Mouse (Mus musculus) WW6 (cell line): Measurements from ENCODE around the gene Gm47791.

Experiments
- DNase-seq: peaks from one replicate; pipeline ENCODE4 v3.0.0-alpha.2; 2013; ENCODE audit warnings: low read depth, low spot score

Gm47791 gene

DNA sequence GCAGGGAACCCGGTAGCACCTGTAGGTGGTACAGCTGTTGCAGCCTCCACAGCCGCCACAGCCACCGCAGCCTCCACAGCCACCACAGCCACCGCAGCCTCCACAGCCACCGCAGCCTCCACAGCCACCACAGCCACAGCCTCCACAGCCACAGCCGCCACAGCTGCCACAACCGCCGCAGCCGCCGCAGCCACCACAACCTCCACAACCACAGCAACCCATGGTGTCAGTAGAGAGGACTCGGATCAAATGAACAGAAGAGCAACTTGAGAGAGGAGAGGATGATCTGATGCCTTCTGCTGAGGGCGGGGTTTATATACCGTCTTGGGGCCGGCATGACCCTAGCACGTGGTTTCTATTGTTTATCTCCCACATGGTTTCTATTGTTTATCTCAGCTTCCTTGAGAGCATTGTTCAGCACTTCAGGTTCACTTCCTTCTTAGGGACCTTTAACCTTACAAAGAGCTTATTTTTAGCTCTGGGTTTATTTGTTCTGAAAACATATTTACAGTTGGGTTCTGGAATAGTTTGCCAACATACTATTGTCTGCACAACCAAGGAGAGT is at the start of gene Gm47791:
Gm47791 (minus strand) TSS at position 222 of the 565 bp plus-strand sequence.
- no peak for DNase-seq

GRCm38 (mm10) chr1:82820626-82821186 is 49.7 kb upstream of the Gm47791 start:
- DNase-seq = peak; percentile 28

DNA sequence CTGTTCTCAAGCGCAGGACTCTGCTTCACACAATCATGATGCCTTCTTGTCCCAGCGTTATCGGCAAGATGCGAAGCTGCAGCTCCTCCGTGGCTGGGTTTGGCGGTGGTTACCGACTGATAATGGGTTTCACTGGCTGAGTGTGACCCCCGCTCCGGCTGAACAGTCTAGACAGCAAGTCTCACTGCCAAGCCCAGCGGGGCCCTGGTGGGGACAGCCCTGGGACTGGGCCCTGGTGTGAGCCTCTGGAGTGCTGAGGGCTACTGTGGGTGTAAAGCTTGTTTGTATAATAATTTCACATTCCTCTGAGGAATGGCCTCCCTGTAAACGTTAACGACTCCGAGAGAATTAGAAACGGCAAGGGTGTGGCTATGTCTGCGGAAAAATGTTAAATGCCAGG is 49.1 kb upstream of the Gm47791 start:
- DNase-seq = no peak

- DNase-seq = no peak
These were observed 48.3 kb upstream of the Gm47791 start for GRCm38 (mm10) chr1:82819366-82819765.

GRCm38 (mm10) chr1:82815941-82816716 is 45.1 kb upstream of the Gm47791 start:
- no peak for DNase-seq

- DNase-seq = no peak
These were observed 40.7 kb upstream of the Gm47791 start for GRCm38 (mm10) chr1:82811766-82812165.

DNA sequence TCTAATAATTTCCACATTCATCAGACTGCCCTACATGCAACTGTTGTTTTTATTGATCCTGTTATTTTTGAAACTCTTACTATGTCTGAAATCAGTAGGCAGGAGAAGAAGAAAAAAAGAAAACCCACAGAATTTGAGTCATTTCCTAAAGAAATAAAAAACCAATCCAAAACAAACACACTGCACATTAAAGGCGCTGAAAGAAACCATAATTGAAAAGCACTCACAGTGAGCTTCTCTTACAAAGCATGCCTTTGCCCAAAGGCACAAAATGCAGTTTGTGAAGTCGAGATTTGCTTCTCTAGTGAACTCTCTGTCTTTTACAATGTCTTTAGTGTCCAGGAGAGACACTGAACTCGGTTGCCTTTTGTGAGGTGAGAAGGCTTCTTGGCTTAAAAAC is 37.5 kb upstream of the Gm47791 start:
- no peak for DNase-seq

DNA sequence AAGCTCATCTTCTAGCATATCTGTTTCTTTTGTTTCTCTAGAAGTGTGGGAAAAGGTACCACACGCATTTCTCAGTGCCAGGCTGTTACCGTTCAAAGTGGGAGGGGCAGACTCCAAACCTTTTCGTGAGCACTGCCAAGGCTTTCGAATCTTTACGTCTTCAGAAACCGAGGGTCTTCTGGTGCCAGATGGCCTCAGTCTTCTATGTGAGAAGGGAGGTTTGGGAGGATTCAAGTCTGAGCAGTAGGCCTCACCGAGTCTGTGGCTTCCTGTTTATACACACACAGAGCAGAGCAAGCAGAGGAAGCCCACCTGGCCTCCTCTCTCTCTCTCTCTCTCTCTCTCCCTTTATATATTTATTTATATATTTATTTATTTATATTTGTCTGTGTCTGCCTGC is 36.2 kb upstream of the Gm47791 start:
- DNase-seq = no peak

DNA sequence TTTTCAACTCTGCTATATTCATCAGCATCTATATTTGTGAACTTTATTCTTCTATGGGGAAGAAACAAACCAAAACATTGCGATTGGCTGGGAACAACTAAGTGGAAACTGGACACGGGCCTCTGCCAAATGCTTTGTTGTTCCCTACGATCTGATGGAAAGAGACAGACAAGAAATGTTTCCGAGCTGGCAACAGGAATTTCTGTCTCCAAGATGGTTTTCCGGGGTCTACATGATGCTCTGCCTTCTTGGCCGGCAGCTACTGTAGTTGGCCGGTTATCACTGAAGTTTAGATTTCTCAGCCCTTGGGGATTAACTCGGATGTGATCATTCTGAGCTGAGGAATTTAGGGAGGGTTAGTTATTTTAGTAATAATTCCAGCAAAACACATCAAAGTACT is 35.3 kb upstream of the Gm47791 start:
- no peak for DNase-seq

DNA sequence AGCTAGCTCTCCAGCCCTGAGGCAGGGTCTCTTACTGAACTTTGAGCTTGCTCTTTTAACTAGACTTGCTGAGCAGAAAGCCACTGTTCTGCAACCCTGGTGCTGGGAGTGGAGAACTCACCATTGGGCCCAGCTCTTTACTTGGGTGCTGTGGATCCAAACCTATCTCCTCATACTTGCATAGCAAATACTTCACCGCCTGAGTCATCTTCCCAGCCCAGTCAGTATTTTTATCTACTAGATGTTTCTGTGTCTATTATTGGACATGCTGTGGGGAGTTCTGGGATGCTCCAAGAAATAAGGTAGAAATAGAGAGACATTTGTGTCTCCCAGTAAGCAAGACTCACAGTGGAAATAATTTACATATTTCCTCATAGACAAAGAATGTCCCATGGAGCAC is 33.0 kb upstream of the Gm47791 start:
- DNase-seq = no peak

GRCm38 (mm10) chr1:82803608-82804007 is 32.6 kb upstream of the Gm47791 start:
- peak; percentile 38 for DNase-seq

DNA sequence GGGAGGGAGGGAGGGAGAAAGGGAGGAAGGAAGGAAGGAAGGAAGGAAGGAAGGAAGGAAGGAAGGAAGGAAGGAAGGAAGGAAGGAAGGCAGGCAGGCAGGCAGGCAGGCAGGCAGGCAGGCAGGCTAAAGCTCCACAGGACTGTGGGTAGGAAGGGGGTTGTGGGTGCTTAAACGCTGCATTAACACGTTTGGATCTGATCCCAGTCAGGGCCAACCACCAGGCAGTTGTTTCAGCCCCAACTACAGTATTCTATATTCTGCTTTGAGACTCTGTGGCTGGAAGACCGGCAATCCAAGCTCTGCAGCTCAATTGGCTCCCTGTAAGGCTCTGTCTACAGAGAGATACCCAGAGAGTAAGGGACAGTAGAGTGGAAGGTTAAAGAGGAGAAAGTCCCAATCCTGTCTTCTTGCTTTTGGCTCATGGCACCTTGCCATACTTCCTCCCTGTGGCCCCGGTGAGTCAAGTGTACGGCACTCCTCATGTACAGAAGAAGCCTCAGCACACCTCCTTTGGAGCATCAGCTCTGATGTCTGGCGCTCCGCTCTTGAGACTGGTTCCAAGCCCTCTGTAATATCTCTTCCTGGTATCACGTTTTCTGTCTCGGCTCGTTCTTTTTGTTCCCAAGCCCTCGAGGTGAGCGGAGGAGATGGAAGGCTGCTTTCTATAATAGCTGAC is 30.2 kb upstream of the Gm47791 start:
- DNase-seq = no peak

GRCm38 (mm10) chr1:82798922-82799321 is 27.9 kb upstream of the Gm47791 start:
- no peak for DNase-seq

DNA sequence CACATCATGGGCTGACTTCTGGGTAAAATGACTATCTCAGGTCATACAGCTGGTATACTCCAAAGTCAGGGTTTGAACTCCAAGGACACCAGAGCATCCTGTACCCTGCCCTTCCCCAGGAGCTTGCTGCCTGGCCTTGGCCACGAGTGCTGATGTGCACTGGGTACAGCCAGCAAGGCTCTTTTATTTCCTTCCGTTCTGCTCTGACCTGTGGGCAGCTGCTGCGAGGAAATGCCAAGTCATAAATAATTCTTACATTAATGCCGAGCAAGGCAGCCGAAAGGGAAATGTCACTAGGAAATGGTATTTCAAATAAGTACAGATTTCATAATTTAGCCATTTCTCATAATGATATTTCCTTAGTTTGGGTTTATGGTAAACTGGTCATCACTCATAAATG is 27.3 kb upstream of the Gm47791 start:
- DNase-seq = no peak

DNA sequence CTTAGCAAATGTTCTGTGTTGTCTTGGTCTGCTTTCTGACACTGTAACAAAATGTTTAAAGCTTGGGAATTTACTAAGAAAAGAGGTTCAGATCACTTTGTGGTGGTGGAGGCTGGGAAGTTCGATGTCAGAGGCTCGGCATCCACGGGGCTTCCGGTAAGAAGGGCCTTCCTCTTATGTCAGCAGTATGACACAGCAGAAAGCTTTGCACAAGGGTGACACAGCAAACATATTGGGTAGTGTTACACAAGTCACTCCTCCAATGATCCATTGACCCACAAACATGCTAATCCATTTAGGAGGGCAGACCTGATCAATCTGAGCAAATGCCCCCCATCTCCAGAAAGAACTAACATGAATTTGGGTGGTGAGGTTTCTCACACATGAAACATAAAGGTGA is 26.0 kb upstream of the Gm47791 start:
- DNase-seq = no peak

- no peak for DNase-seq
These were observed 24.8 kb upstream of the Gm47791 start for GRCm38 (mm10) chr1:82795702-82796443.

DNA sequence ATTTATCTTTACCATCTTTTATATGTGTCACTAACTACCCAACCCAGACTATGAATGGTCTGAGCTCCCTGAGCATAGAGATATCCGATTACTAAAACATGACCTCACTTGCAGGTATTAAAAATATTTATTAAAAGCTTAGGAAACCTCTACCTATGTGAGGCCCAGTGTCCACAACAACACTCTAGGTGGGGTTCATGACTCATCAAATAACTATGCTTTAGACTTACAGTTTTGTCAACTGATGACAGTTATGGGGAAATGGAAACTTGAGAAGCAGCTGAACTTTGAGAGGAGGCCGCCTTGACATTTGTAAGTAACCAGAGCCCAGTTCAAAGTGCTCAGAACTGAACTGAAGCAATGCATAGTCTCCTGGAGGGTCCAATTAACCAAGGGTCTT is 24.2 kb upstream of the Gm47791 start:
- no peak for DNase-seq

DNA sequence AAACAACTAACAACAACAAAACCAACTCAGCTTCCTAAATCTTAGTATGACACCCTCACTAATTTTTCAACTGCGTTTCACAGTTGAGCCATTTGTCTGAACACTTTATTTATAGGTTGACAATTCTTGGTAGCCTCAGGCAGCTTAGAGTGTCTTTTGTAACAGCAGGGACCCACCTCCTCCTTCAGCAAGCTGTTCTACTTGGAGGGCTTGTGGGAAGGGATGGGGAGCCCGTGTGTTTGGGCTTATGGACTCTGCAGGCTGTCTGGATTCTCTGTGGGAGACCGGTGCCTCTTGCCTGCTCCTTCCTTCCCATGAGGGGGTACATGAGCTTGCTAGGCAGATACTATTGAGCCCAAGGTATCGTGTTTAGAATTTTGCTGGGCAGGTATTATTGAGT is 22.9 kb upstream of the Gm47791 start:
- DNase-seq = no peak

DNA sequence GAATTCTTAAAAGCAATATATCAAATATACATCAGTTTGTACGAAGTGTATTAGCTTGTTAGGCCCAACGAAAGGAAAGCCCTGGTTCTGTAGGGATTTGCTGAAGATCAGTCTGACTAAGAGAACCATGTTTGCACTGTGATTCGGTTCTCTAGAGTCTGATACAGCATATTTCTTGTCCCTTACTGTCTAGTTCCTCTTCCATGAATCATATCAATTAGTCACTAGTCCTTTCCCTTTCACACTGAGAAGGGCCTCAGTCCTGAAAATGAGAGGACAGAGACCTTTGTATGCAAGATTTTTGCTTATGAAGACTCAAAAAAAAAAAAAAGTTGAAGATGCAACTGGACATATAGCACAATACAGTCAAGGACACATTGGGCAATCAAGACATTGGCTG is 22.1 kb upstream of the Gm47791 start:
- no peak for DNase-seq

DNA sequence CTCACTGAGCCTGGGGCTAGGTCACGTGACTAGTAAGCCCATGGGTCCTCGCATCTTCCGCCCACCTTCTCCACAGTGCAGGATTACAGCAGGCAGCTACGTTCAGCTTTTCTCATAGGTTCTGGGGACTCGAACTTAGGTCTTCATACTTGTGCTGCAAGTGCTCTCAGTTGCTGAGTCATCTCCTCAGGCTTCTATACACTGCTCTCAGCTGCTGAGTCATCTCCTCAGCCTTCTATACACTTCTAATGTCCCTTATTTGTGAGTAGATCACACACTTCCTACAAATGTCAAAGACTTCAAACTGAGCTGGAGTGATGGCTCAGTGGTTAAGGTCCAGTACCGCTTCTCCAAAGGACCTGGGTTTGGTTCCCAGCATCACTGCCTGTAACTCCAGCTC is 21.2 kb upstream of the Gm47791 start:
- no peak for DNase-seq

DNA sequence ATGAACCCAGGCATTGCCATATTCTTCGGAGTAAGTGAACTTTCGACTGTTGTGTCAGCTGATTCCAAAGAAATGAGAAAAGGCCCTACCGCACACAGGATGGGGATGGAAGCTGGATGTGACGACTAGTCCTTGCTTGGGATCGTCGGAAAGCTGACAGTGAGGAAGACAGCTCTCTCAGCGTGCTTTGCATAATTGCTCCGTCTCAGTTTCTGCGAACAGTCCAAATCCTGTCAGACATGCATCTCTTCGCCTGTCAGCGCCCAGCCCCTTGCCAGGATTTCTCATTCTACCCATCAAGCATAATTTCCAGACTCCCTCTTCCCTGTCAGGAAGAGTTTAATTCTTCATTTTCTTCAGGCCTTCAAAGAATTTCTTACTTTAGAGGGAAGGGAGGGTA is 20.1 kb upstream of the Gm47791 start:
- no peak for DNase-seq

- DNase-seq = no peak
These were observed 17.0 kb upstream of the Gm47791 start for GRCm38 (mm10) chr1:82788070-82788469.
